Comparison of ENCODE assay signal across 11 mouse cellular contexts in genomic region chr16:94524691-94525090, GRCm38 (mm10). TPM values are rescaled to one million over a fixed set of nuclear protein-coding genes. Genes with fewer than 3 reads are reported as not detected.
A peak's percentile ranks its signal among the peaks of the same experiment; 100 is the strongest.
DNase-seq lines count a peak whose midpoint lies in the region; ATAC-seq and TF ChIP-seq lines count a peak whose summit lies in the region.
"Had no signal": no experiment of that assay in that cellular context is flagged by ENCODE, and none has a peak within 500 bp of the region (broad histone marks: within the 10 kb centered on the region; RNA-seq: fewer than 3 reads in every experiment).

No protein-coding gene starts in this region.

- DNase-seq in heart, postnatal 0 days (ENCODE audit: low spot score) = no peak
- no peak for DNase-seq in heart, adult 9 months (ENCODE audit: low spot score in 2 of 2)
- DNase-seq in midbrain, embryonic 10.5 days (ENCODE audit: low spot score) = no peak
- DNase-seq in midbrain, embryonic 11.5 days (ENCODE audit: low spot score, missing footprints) = no peak
- no peak for DNase-seq in cerebellum, postnatal 25 days
- DNase-seq: cerebellum, adult 11 months; gastrocnemius, postnatal 25 days; right cerebral cortex, postnatal 25 days; thymus, adult 18-20 months had no signal

- no peaks in the 10 kb centered on the region for H3K27me3 ChIP-seq in heart, postnatal 0 days (ENCODE audit: control insufficient read depth, insufficient read depth, low read length)
- H3K27me3 ChIP-seq in midbrain, embryonic 10.5 days (ENCODE audit: low read depth, poor library complexity, severe bottlenecking) = no peaks in the 10 kb centered on the region
- no peaks in the 10 kb centered on the region for H3K27me3 ChIP-seq in midbrain, embryonic 11.5 days (ENCODE audit: control insufficient read depth, insufficient read depth, low read length)
- H3K27me3 ChIP-seq in embryonic facial prominence, embryonic 15.5 days = no peaks in the 10 kb centered on the region
- H3K27me3 ChIP-seq in neural tube, embryonic 13.5 days = no peaks in the 10 kb centered on the region

- ATAC-seq in heart, postnatal 0 days (ENCODE audit: insufficient read depth, low read depth) = no peak
- no peak for ATAC-seq in midbrain, embryonic 11.5 days (ENCODE audit: low FRiP score)
- ATAC-seq in embryonic facial prominence, embryonic 15.5 days (ENCODE audit: insufficient number of reproducible peaks, low FRiP score, low TSS enrichment, low read depth) = no peak
- no peak for ATAC-seq in neural tube, embryonic 13.5 days (ENCODE audit: low read depth)

- no peak overlapping the region for H3K9ac ChIP-seq in heart, postnatal 0 days (replicated peaks; ENCODE audit: low read depth, low read length)
- H3K9ac ChIP-seq in midbrain, embryonic 11.5 days (ENCODE audit: low read length) = no peak overlapping the region
- H3K9ac ChIP-seq in embryonic facial prominence, embryonic 15.5 days = no peak overlapping the region
- 0 out of 2 replicates have a peak overlapping the region, but pooled peaks have one; percentile 86 for H3K9ac ChIP-seq in neural tube, embryonic 13.5 days

- H3K4me3 ChIP-seq in heart, postnatal 0 days (ENCODE audit: low read depth, low read length) = no peak overlapping the region
- peak overlapping the region; percentile 96; the same call in 1 of the 2 replicates for H3K4me3 ChIP-seq in midbrain, embryonic 10.5 days
- H3K4me3 ChIP-seq in midbrain, embryonic 11.5 days (ENCODE audit: low read depth, low read length) = no peak overlapping the region
- H3K4me3 ChIP-seq in embryonic facial prominence, embryonic 15.5 days (replicated peaks) = no peak overlapping the region
- no peak overlapping the region for H3K4me3 ChIP-seq in neural tube, embryonic 13.5 days

- no peaks in the 10 kb centered on the region for H3K36me3 ChIP-seq in heart, postnatal 0 days (replicated peaks; ENCODE audit: control insufficient read depth, insufficient read depth, low read length)
- no peaks in the 10 kb centered on the region for H3K36me3 ChIP-seq in midbrain, embryonic 10.5 days
- H3K36me3 ChIP-seq in midbrain, embryonic 11.5 days (ENCODE audit: control insufficient read depth, insufficient read depth, low read length) = no peaks in the 10 kb centered on the region
- no peaks in the 10 kb centered on the region for H3K36me3 ChIP-seq in embryonic facial prominence, embryonic 15.5 days
- H3K36me3 ChIP-seq in neural tube, embryonic 13.5 days = no peaks in the 10 kb centered on the region

- no peaks in the 10 kb centered on the region for H3K9me3 ChIP-seq in heart, postnatal 0 days (replicated peaks; ENCODE audit: control insufficient read depth, low read length)
- no peaks in the 10 kb centered on the region for H3K9me3 ChIP-seq in midbrain, embryonic 10.5 days (replicated peaks)
- no peaks in the 10 kb centered on the region for H3K9me3 ChIP-seq in midbrain, embryonic 11.5 days (ENCODE audit: control insufficient read depth, low read length)
- H3K9me3 ChIP-seq in embryonic facial prominence, embryonic 15.5 days (replicated peaks) = no peaks in the 10 kb centered on the region
- no peaks in the 10 kb centered on the region for H3K9me3 ChIP-seq in neural tube, embryonic 13.5 days

- no peak overlapping the region; the same call in 1 of the 2 replicates for H3K4me2 ChIP-seq in heart, postnatal 0 days (ENCODE audit: low read depth, low read length)
- no peak overlapping the region; the same call in 1 of the 2 replicates for H3K4me2 ChIP-seq in midbrain, embryonic 11.5 days
- 0 out of 2 replicates have a peak overlapping the region, but pooled peaks have one; percentile 62 for H3K4me2 ChIP-seq in embryonic facial prominence, embryonic 15.5 days (replicated peaks)
- H3K4me2 ChIP-seq in neural tube, embryonic 13.5 days = peak overlapping the region; percentile 80

- H3K27ac ChIP-seq in heart, postnatal 0 days (ENCODE audit: low read depth) = peak overlapping the region; percentile 97; the same call in 1 of the 2 replicates
- no peak overlapping the region for H3K27ac ChIP-seq in midbrain, embryonic 10.5 days (replicated peaks)
- no peak overlapping the region for H3K27ac ChIP-seq in midbrain, embryonic 11.5 days (ENCODE audit: low read depth, low read length)
- no peak overlapping the region for H3K27ac ChIP-seq in embryonic facial prominence, embryonic 15.5 days (replicated peaks)
- no peak overlapping the region for H3K27ac ChIP-seq in neural tube, embryonic 13.5 days (replicated peaks)

- 88% methylated on average over 9 of the region's 9 CpGs for WGBS in heart, postnatal 0 days
- 92% methylated on average over 9 of the region's 9 CpGs for WGBS in midbrain, embryonic 10.5 days
- WGBS in midbrain, embryonic 11.5 days = 88% methylated on average over 9 of the region's 9 CpGs
- 72% methylated on average over 9 of the region's 9 CpGs for WGBS in embryonic facial prominence, embryonic 15.5 days
- 68% methylated on average over 9 of the region's 9 CpGs for WGBS in neural tube, embryonic 13.5 days

- TF ChIP-seq EP300 in heart, postnatal 0 days (IDR thresholded peaks at IDR 0.05; ENCODE audit: low read depth) = no peak

- peaks cover 30% of the 10 kb centered on the region for H3K4me1 ChIP-seq in heart, postnatal 0 days (ENCODE audit: control insufficient read depth, insufficient read depth)
- peaks cover 29% of the 10 kb centered on the region for H3K4me1 ChIP-seq in midbrain, embryonic 10.5 days
- H3K4me1 ChIP-seq in midbrain, embryonic 11.5 days (ENCODE audit: control insufficient read depth, insufficient read depth, low read length) = peaks cover 13% of the 10 kb centered on the region
- peaks cover 36% of the 10 kb centered on the region for H3K4me1 ChIP-seq in embryonic facial prominence, embryonic 15.5 days
- peaks cover 35% of the 10 kb centered on the region for H3K4me1 ChIP-seq in neural tube, embryonic 13.5 days (replicated peaks)

- TF ChIP-seq CTCF in heart, postnatal 0 days (IDR thresholded peaks at IDR 0.05; ENCODE audit: low read depth) = no peak

RNA-seq across cellular contexts. Expression of gene Vps26c, which starts 1.9 kb away (rescaled TPM):
- total RNA-seq in heart, postnatal 0 days (2014; rRNA removed; ENCODE audit: low replicate concordance) = 39.7 and 55.8 TPM in 2 replicates
- 35.6 and 37.2 TPM in 2 replicates for polyA plus RNA-seq in heart, postnatal 0 days (2015; fragmentation: Nextera tagmentation; extraction: Ambion mirVana)
- polyA plus RNA-seq in midbrain, embryonic 10.5 days (2016; fragmentation: Nextera tagmentation; extraction: Ambion mirVana) = 63.4 and 64.3 TPM in 2 replicates
- 60.0 and 60.4 TPM in 2 replicates for polyA plus RNA-seq in midbrain, embryonic 11.5 days (2014; fragmentation: Nextera tagmentation; extraction: Ambion mirVana)
- 55.8 and 56.1 TPM in 2 replicates for polyA plus RNA-seq in embryonic facial prominence, embryonic 15.5 days (2015; fragmentation: Nextera tagmentation; extraction: Ambion mirVana)
- polyA plus RNA-seq in neural tube, embryonic 13.5 days (2015; fragmentation: Nextera tagmentation; extraction: Ambion mirVana) = 74.6 and 82.4 TPM in 2 replicates

RNA-seq across cellular contexts. Expression of gene Dyrk1a, which starts 45.1 kb away (rescaled TPM):
- total RNA-seq in heart, postnatal 0 days (2014; rRNA removed; ENCODE audit: low replicate concordance) = 55.2 and 90.3 TPM in 2 replicates
- polyA plus RNA-seq in heart, postnatal 0 days (2015; fragmentation: Nextera tagmentation; extraction: Ambion mirVana) = 6.9 and 7.7 TPM in 2 replicates
- 9.6 and 10.1 TPM in 2 replicates for polyA plus RNA-seq in midbrain, embryonic 10.5 days (2016; fragmentation: Nextera tagmentation; extraction: Ambion mirVana)
- 11.3 and 13.0 TPM in 2 replicates for polyA plus RNA-seq in midbrain, embryonic 11.5 days (2014; fragmentation: Nextera tagmentation; extraction: Ambion mirVana)
- 9.1 and 9.7 TPM in 2 replicates for polyA plus RNA-seq in embryonic facial prominence, embryonic 15.5 days (2015; fragmentation: Nextera tagmentation; extraction: Ambion mirVana)
- polyA plus RNA-seq in neural tube, embryonic 13.5 days (2015; fragmentation: Nextera tagmentation; extraction: Ambion mirVana) = 9.5 and 10.3 TPM in 2 replicates

Comparison
In these comparisons a context has a peak if more than half of its experiments do, and no peak if none do; other contexts are left out.
1. H3K4me2 ChIP-seq: peak in embryonic facial prominence, embryonic 15.5 days (single experiment) and neural tube, embryonic 13.5 days (single experiment); none in heart, postnatal 0 days (single experiment) and midbrain, embryonic 11.5 days (single experiment).